Mouse (Mus musculus) lung, adult 2 months (tissue): Measurements from ENCODE around the gene Prdm1. TPM values are rescaled to one million over a fixed set of nuclear protein-coding genes. Genes with fewer than 3 reads are reported as not detected.

Source experiments
- DNase-seq: peaks from one replicate; pipeline ENCODE4 v3.0.0; 2022
- H3K4me1 ChIP-seq: fragments of 200-500 bp; 2 replicates; pipeline ENCODE4 v1.6.1; 2011; ENCODE audit warnings: low read length; ENCODE audit not compliant: control insufficient read depth, insufficient read depth
- H3K4me3 ChIP-seq: fragments of 200-500 bp; replicated peaks from 2 replicates; pipeline ENCODE3; 2011; ENCODE audit warnings: low read depth, mild to moderate bottlenecking, control low read depth, low read length; ENCODE audit errors: extremely low read depth
- CTCF ChIP-seq: fragments of 200-500 bp; IDR thresholded peaks from 2 replicates; pipeline ENCODE4 v1.5.1; 2011; ENCODE audit warnings: mild to moderate bottlenecking, low read length, control low read depth; ENCODE audit not compliant: insufficient read depth
- POLR2A ChIP-seq: fragments of 200-500 bp; IDR thresholded peaks from 2 replicates; pipeline ENCODE4 v1.6.1; 2011; ENCODE audit warnings: low read depth, mild to moderate bottlenecking, control low read depth, low read length, borderline replicate concordance; ENCODE audit errors: extremely low read depth
- WGBS: fragments of 180-500 bp; shearing (Covaris S2); methylation state at CpG from one replicate; pipeline ENCODE4 v1.1.7; 2018; 5-methylcytosine and 5-hydroxymethylcytosine counted together
- polyA plus RNA-seq: library from polyadenylated mRNA; depleted of rRNA; stranded (reverse); fragments of >200 nt; gene quantifications from 2 replicates; pipeline ENCODE4 v1.2.3, GENCODE M21; 2012

Prdm1 gene
- polyA plus RNA-seq, 1 experiment = 7.9 TPM

GRCm38 (mm10) chr10:44476523-44476922 lies 51.8 kb downstream of the Prdm1 start:
- WGBS = 45% methylated on average over 13 of the region's 13 CpGs
- H3K4me3 ChIP-seq = no peak overlapping the region
- peaks cover 2% of the 10 kb centered on the region; the same call in 1 of the 2 replicates for H3K4me1 ChIP-seq
- TF ChIP-seq POLR2A (no peak), CTCF (no peak)
- no peak for DNase-seq

GRCm38 (mm10) chr10:44475376-44475775 lies 52.9 kb downstream of the Prdm1 start:
- H3K4me3 ChIP-seq = no peak overlapping the region
- no peak for DNase-seq
- peaks cover 2% of the 10 kb centered on the region; the same call in 1 of the 2 replicates for H3K4me1 ChIP-seq
- 80% methylated on average over 3 of the region's 3 CpGs for WGBS
- no peak for TF ChIP-seq POLR2A

GRCm38 (mm10) chr10:44474256-44474655 lies 54.0 kb downstream of the Prdm1 start:
- Histone ChIP-seq H3K4me3 (no peak overlapping the region), H3K4me1 (peaks cover 2% of the 10 kb centered on the region; the same call in 1 of the 2 replicates)
- WGBS = 22% methylated on average over 10 of the region's 10 CpGs
- no peak for DNase-seq
- TF ChIP-seq POLR2A (no peak), CTCF (no peak)

GRCm38 (mm10) chr10:44465618-44466017 lies 62.7 kb downstream of the Prdm1 start:
- Histone ChIP-seq H3K4me1 (no peaks in the 10 kb centered on the region), H3K4me3 (no peak overlapping the region)
- WGBS = 40% methylated on average over 8 of the region's 8 CpGs
- DNase-seq = no peak
- TF ChIP-seq CTCF (no peak), POLR2A (no peak)

- no peak overlapping the region for H3K4me3 ChIP-seq
- TF ChIP-seq CTCF (no peak), POLR2A (no peak)
- no peaks in the 10 kb centered on the region; the same call in 1 of the 2 replicates for H3K4me1 ChIP-seq
- 84% methylated on average over 5 of the region's 5 CpGs for WGBS
- DNase-seq = no peak
Observed at GRCm38 (mm10) chr10:44464563-44464962, 63.7 kb downstream of the Prdm1 start.

GRCm38 (mm10) chr10:44463856-44464255 lies 64.4 kb downstream of the Prdm1 start:
- Histone ChIP-seq H3K4me1 (no peaks in the 10 kb centered on the region; the same call in 1 of the 2 replicates), H3K4me3 (no peak overlapping the region)
- no peak for DNase-seq
- 59% methylated on average over 4 of the region's 4 CpGs for WGBS
- TF ChIP-seq POLR2A = no peak
- no peak for TF ChIP-seq CTCF

GRCm38 (mm10) chr10:44462351-44462750 lies 66.0 kb downstream of the Prdm1 start:
- WGBS = 75% methylated on average over 8 of the region's 8 CpGs
- Histone ChIP-seq H3K4me1 (no peaks in the 10 kb centered on the region; the same call in 1 of the 2 replicates), H3K4me3 (no peak overlapping the region)
- TF ChIP-seq POLR2A (no peak), CTCF (no peak)
- DNase-seq = no peak

GRCm38 (mm10) chr10:44461063-44461462 lies 67.2 kb downstream of the Prdm1 start:
- WGBS = 90% methylated on average over 6 of the region's 6 CpGs
- Histone ChIP-seq H3K4me3 (no peak overlapping the region), H3K4me1 (no peaks in the 10 kb centered on the region; the same call in 1 of the 2 replicates)
- no peak for DNase-seq
- no peak for TF ChIP-seq CTCF
- no peak for TF ChIP-seq POLR2A

- TF ChIP-seq CTCF (peak; percentile 28; the same call in 1 of the 2 replicates), POLR2A (no peak)
- 20% methylated on average over 6 of the region's 6 CpGs for WGBS
- DNase-seq = peak; percentile 62
- Histone ChIP-seq H3K4me3 (no peak overlapping the region), H3K4me1 (no peaks in the 10 kb centered on the region; the same call in 1 of the 2 replicates)
Observed at GRCm38 (mm10) chr10:44460095-44460810, 68.0 kb downstream of the Prdm1 start.
